ENCODE assay signal across 11 mouse cellular contexts in genomic region chr11:68536465-68536864, GRCm38 (mm10). TPM values are rescaled to one million over a fixed set of nuclear protein-coding genes. Genes with fewer than 3 reads are reported as not detected.
DNase-seq lines count a peak whose midpoint lies in the region; ATAC-seq and TF ChIP-seq lines count a peak whose summit lies in the region.
"Had no signal": no experiment of that assay in that cellular context is flagged by ENCODE, and none has a peak within 500 bp of the region (broad histone marks: within the 10 kb centered on the region; RNA-seq: fewer than 3 reads in every experiment).

No protein-coding gene starts in this region.

- no peaks in the 10 kb centered on the region for H3K79me2 ChIP-seq in myocyte (ENCODE audit: control insufficient read depth, insufficient read depth)

- no peak overlapping the region for H3K4me2 ChIP-seq in lung, embryonic 16.5 days (ENCODE audit: low read depth, low read length)
- peak overlapping the region; percentile 53 for H3K4me2 ChIP-seq in myocyte (ENCODE audit: low read depth)
- no peak overlapping the region for H3K4me2 ChIP-seq in kidney, embryonic 15.5 days
- H3K4me2 ChIP-seq: embryonic facial prominence, embryonic 12.5 days; heart, embryonic 12.5 days had no signal

- no peaks in the 10 kb centered on the region for H3K9me3 ChIP-seq in lung, embryonic 16.5 days (ENCODE audit: control insufficient read depth, low read length)
- no peaks in the 10 kb centered on the region for H3K9me3 ChIP-seq in kidney, embryonic 15.5 days (replicated peaks)
- H3K9me3 ChIP-seq: embryonic facial prominence, embryonic 12.5 days; heart, embryonic 12.5 days had no signal

- H3K36me3 ChIP-seq in lung, embryonic 16.5 days (ENCODE audit: control insufficient read depth, insufficient read depth, low read length), result no peaks in the 10 kb centered on the region
- no peaks in the 10 kb centered on the region for H3K36me3 ChIP-seq in myocyte (ENCODE audit: control insufficient read depth, insufficient read depth)
- no peaks in the 10 kb centered on the region for H3K36me3 ChIP-seq in kidney, embryonic 15.5 days
- H3K36me3 ChIP-seq: embryonic facial prominence, embryonic 12.5 days; heart, embryonic 12.5 days had no signal

- TF ChIP-seq POLR2A in myocyte (IDR thresholded peaks at IDR 0.05; ENCODE audit: insufficient read length, low read depth), result no peak

- no peak overlapping the region for H3K4me3 ChIP-seq in lung, embryonic 16.5 days (ENCODE audit: low read length)
- H3K4me3 ChIP-seq in myocyte, result no peak overlapping the region
- H3K4me3 ChIP-seq in kidney, embryonic 15.5 days (replicated peaks), result no peak overlapping the region
- H3K4me3 ChIP-seq: embryonic facial prominence, embryonic 12.5 days; heart, embryonic 12.5 days had no signal

- no peak overlapping the region for H3K27ac ChIP-seq in lung, embryonic 16.5 days (ENCODE audit: low read length)
- no peak overlapping the region for H3K27ac ChIP-seq in kidney, embryonic 15.5 days
- H3K27ac ChIP-seq: embryonic facial prominence, embryonic 12.5 days had no signal

- H3K9ac ChIP-seq in lung, embryonic 16.5 days (ENCODE audit: low read length), result no peak overlapping the region
- H3K9ac ChIP-seq in kidney, embryonic 15.5 days, result no peak overlapping the region
- H3K9ac ChIP-seq: embryonic facial prominence, embryonic 12.5 days; heart, embryonic 12.5 days had no signal

- peaks cover 8% of the 10 kb centered on the region for H3K4me1 ChIP-seq in lung, embryonic 16.5 days (replicated peaks; ENCODE audit: control insufficient read depth, insufficient read depth, low read length)
- H3K4me1 ChIP-seq in kidney, embryonic 15.5 days, result peaks cover under 1% of the 10 kb centered on the region; the same call in 1 of the 2 replicates
- H3K4me1 ChIP-seq: embryonic facial prominence, embryonic 12.5 days had no signal

- no peak for DNase-seq in lung, postnatal 25 days (ENCODE audit: low spot score)
- DNase-seq in Muller cell, postnatal 12 days (ENCODE audit: inconsistent ontology term), result peak; percentile 20
- peak; percentile 68 for DNase-seq in embryo, embryonic 11 days
- no peak for DNase-seq in B cell, adult 2 months
- DNase-seq: adrenal gland, postnatal 10 days; kidney, postnatal 10 days had no signal

- H3ac ChIP-seq in myocyte (ENCODE audit: control insufficient read depth, insufficient read length), result no peak overlapping the region

- no peaks in the 10 kb centered on the region for H3K27me3 ChIP-seq in lung, embryonic 16.5 days (ENCODE audit: control insufficient read depth, insufficient read depth, low read depth, low read length)
- no peaks in the 10 kb centered on the region for H3K27me3 ChIP-seq in myocyte (ENCODE audit: control insufficient read depth, insufficient read depth, insufficient read length)
- no peaks in the 10 kb centered on the region for H3K27me3 ChIP-seq in kidney, embryonic 15.5 days
- H3K27me3 ChIP-seq: heart, embryonic 12.5 days had no signal

- WGBS in lung, embryonic 16.5 days, result 35% methylated on average over 4 of the region's 4 CpGs
- 42% methylated on average over 4 of the region's 4 CpGs for WGBS in kidney, embryonic 15.5 days

- ATAC-seq in lung, embryonic 16.5 days (ENCODE audit: low read depth), result peak; percentile 32; the same call in 1 of the 2 replicates
- no peak for ATAC-seq in kidney, embryonic 15.5 days (replicated peaks; ENCODE audit: low FRiP score)

TF ChIP-seq in myocyte, 11 proteins besides CTCF, POLR2A, EP300 and RAD21:
- TF ChIP-seq REST (IDR thresholded peaks at IDR 0.05; ENCODE audit: insufficient read depth, insufficient read length), result no peak
- peak in 2 of 3 experiments; percentile 44 to 46 for TF ChIP-seq MYOG (IDR thresholded peaks at IDR 0.05; ENCODE audit: control insufficient read depth in 1 of 3, insufficient read depth in 1 of 3, insufficient read length in 2 of 3, low read depth in 2 of 3)
- peak; percentile 6 to 84 (median 76) for TF ChIP-seq MYOD1 (IDR thresholded peaks at IDR 0.05; ENCODE audit: control insufficient read depth in 1 of 3, insufficient read length in 2 of 3, low read depth in 2 of 3)
- no peak for TF ChIP-seq TCF3 (IDR thresholded peaks at IDR 0.05; ENCODE audit: insufficient read length, low read depth)
- no peak for TF ChIP-seq E2F4 (IDR thresholded peaks at IDR 0.05; ENCODE audit: insufficient read depth)
- TF ChIP-seq SRF (IDR thresholded peaks at IDR 0.05; ENCODE audit: control insufficient read depth, insufficient read length, low read depth), result peak; percentile 85
- TF ChIP-seq TCF12 (IDR thresholded peaks at IDR 0.05; ENCODE audit: insufficient read depth, poor library complexity, severe bottlenecking), result no peak

RNA-seq across cellular contexts. Expression of gene Mfsd6l, which starts 19.5 kb away (rescaled TPM):
- 4.1 and 4.3 TPM in 2 replicates for polyA plus RNA-seq in lung, embryonic 16.5 days (2015; fragmentation: Nextera tagmentation; extraction: Ambion mirVana)
- not detected for polyA plus RNA-seq in myocyte (2012; fragmentation: generic; extraction: Trizol)
- polyA plus RNA-seq in kidney, embryonic 15.5 days (2015; fragmentation: Nextera tagmentation; extraction: Ambion mirVana), result 2.1 TPM in 2 replicates

RNA-seq across cellular contexts. Expression of gene Pik3r6, which starts 33.6 kb away (rescaled TPM):
- polyA plus RNA-seq in lung, embryonic 16.5 days (2015; fragmentation: Nextera tagmentation; extraction: Ambion mirVana), result 5.9 and 6.0 TPM in 2 replicates
- polyA plus RNA-seq in myocyte (2012; fragmentation: generic; extraction: Trizol), result 0.05 TPM
- 4.4 and 5.6 TPM in 2 replicates for polyA plus RNA-seq in kidney, embryonic 15.5 days (2015; fragmentation: Nextera tagmentation; extraction: Ambion mirVana)

RNA-seq across cellular contexts. Expression of gene Ccdc42, which starts 50.4 kb away (rescaled TPM):
- polyA plus RNA-seq in lung, embryonic 16.5 days (2015; fragmentation: Nextera tagmentation; extraction: Ambion mirVana), result 0.67 and 1.1 TPM in 2 replicates
- polyA plus RNA-seq in myocyte (2012; fragmentation: generic; extraction: Trizol), result not detected
- 3.2 and 3.8 TPM in 2 replicates for polyA plus RNA-seq in kidney, embryonic 15.5 days (2015; fragmentation: Nextera tagmentation; extraction: Ambion mirVana)

Comparison
In these comparisons a context has a peak if more than half of its experiments do, and no peak if none do; other contexts are left out.
1. DNase-seq: peak in Muller cell, postnatal 12 days (single experiment) and embryo, embryonic 11 days (single experiment); none in lung, postnatal 25 days (single experiment) and B cell, adult 2 months (0 of 2).